Mouse (Mus musculus) liver, embryonic 15.5 days (tissue): ENCODE measurements around the gene Snd1. TPM values are rescaled to one million over a fixed set of nuclear protein-coding genes. Genes with fewer than 3 reads are reported as not detected.

Experiments
- ATAC-seq: fragments of 200-750 bp; cut with Nextera tagmentation; 2 replicates; pipeline ENCODE4 v1.8.0; 2017; ENCODE audit warnings: moderate number of reproducible peaks, mild to moderate bottlenecking, moderate library complexity; ENCODE audit not compliant: insufficient read depth
- H3K27ac ChIP-seq: fragments of 300-500 bp; sonication (generic); replicated peaks from 2 replicates; pipeline ENCODE4 v1.5.1; 2015; ENCODE audit warnings: mild to moderate bottlenecking, inconsistent platforms
- H3K27me3 ChIP-seq: fragments of 300-500 bp; sonication (generic); 2 replicates; pipeline ENCODE4 v1.6.1; 2015; ENCODE audit warnings: mild to moderate bottlenecking, inconsistent platforms
- H3K36me3 ChIP-seq: fragments of 300-500 bp; sonication (generic); replicated peaks from 2 replicates; pipeline ENCODE4 v1.6.1; 2015; ENCODE audit warnings: moderate library complexity, mild to moderate bottlenecking, inconsistent platforms
- H3K4me1 ChIP-seq: fragments of 300-500 bp; sonication (generic); replicated peaks from 2 replicates; pipeline ENCODE4 v1.6.1; 2015; ENCODE audit warnings: inconsistent platforms
- H3K4me2 ChIP-seq: fragments of 300-500 bp; sonication (generic); 2 replicates; pipeline ENCODE4 v1.6.1; 2015; ENCODE audit warnings: moderate library complexity, mild to moderate bottlenecking, inconsistent platforms
- H3K4me3 ChIP-seq: fragments of 300-500 bp; sonication (generic); replicated peaks from 2 replicates; pipeline ENCODE4 v1.5.1; 2015; ENCODE audit warnings: mild to moderate bottlenecking, inconsistent platforms
- H3K9ac ChIP-seq: fragments of 300-500 bp; sonication (generic); 2 replicates; pipeline ENCODE4 v1.6.1; 2015; ENCODE audit warnings: moderate library complexity, mild to moderate bottlenecking, inconsistent platforms
- H3K9me3 ChIP-seq: fragments of 300-500 bp; sonication (generic); replicated peaks from 2 replicates; pipeline ENCODE4 v1.6.1; 2016; ENCODE audit warnings: inconsistent platforms
- WGBS: fragments of 180-500 bp; shearing (Covaris S2); methylation state at CpG from one replicate; pipeline ENCODE4 v1.1.7; 2015; ENCODE audit warnings: mixed read lengths; ENCODE audit not compliant: insufficient replicate concordance; 5-methylcytosine and 5-hydroxymethylcytosine counted together
- polyA plus RNA-seq: library from polyadenylated mRNA; unstranded; fragments of >200 nt; fragmentation: Nextera tagmentation; extraction: Ambion mirVana; gene quantifications from 2 replicates; pipeline ENCODE4 v1.2.1, GENCODE M21; 2015

Gene Snd1
- polyA plus RNA-seq, 1 experiment from 2014 or later: 51.1 TPM

DNA sequence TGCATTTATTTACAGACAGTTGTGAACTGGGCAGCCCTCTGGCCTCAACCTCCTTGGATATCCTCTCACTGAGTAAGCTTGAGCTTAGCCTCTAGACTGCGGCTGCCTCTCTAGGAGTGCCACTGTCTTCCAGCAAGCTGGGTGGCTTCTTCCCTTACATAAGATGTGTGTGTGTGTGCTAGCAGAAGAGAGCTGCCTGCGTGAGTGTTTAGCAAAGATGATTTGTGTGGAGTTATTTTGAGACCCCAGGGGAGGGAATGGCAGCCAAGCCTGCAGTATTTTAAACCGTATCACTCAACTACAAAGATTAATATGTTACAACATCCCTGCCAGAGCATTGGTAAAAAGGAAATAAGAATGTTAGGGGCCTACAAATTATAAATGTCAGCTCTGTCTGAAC is 306.8 kb downstream of the Snd1 start:
- no peak overlapping the region for H3K4me2 ChIP-seq
- H3K36me3 ChIP-seq: no peaks in the 10 kb centered on the region

DNA sequence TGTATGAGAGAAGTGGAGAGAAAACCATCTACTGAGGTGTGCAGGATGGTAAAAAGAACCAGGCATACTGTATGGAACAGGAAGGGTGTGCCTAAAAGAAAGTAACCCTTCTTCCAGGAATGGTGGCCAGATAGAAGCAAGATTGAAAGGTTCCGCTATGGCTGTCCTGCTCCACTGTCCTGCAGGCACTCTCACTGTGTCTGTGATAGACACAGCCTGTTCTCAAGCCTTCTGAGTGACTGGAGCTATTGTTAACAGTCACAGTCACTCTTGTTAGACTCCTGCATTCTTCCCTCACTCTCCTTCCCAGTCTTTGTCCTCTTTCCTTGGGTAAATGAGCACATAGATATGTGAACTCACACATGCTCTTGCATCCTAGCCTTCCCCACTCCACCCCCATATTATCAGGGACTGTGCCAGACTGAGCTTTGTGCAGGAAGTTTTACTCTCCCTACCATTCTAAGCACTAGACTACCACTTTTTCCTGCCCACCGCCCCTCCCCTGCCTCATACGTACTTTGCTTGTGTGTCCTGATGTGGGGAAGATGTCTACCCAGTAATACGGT is 308.2 kb downstream of the Snd1 start:
- Histone ChIP-seq H3K4me3 (no peak overlapping the region), H3K36me3 (no peaks in the 10 kb centered on the region), H3K27me3 (no peaks in the 10 kb centered on the region), H3K27ac (no peak overlapping the region), H3K9ac (no peak overlapping the region), H3K4me1 (peaks cover 4% of the 10 kb centered on the region; the same call in 1 of the 2 replicates), H3K9me3 (no peaks in the 10 kb centered on the region), H3K4me2 (no peak overlapping the region)
- ATAC-seq: no peak
- 63% methylated on average over 4 of the region's 4 CpGs for WGBS

More for the DNA sequence above, 306.8 kb downstream of the Snd1 start:
- no peak overlapping the region for H3K4me3 ChIP-seq
- no peak overlapping the region for H3K27ac ChIP-seq
- H3K4me1 ChIP-seq: peaks cover 4% of the 10 kb centered on the region; the same call in 1 of the 2 replicates
- no peaks in the 10 kb centered on the region for H3K27me3 ChIP-seq
- 66% methylated on average over 3 of the region's 3 CpGs for WGBS
- no peak for ATAC-seq
- no peak overlapping the region for H3K9ac ChIP-seq
- no peaks in the 10 kb centered on the region for H3K9me3 ChIP-seq

DNA sequence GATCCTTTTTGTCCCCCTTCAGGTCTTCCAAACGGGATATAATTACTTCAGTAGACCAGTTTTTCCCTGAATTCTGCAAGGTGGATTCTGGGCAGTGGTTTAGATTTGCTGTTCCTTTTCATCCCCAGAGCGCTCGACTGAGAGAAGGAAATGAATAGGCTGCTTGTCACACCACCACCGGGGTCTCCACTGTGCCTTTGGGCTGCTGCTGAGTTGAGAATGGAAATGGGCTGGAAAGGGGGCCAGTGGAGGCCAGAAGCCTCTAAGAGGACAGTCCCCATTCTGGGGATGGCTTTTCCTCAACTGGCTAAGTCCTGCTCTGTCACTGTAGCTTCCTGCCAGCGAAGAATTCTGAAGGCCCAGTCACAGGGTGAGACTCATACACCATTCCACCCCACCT is 309.0 kb downstream of the Snd1 start:
- H3K27ac ChIP-seq: no peak overlapping the region
- no peak overlapping the region for H3K9ac ChIP-seq
- no peaks in the 10 kb centered on the region for H3K27me3 ChIP-seq
- H3K4me2 ChIP-seq: no peak overlapping the region
- peaks cover 4% of the 10 kb centered on the region; the same call in 1 of the 2 replicates for H3K4me1 ChIP-seq
- 65% methylated on average over 5 of the region's 5 CpGs for WGBS
- H3K4me3 ChIP-seq: no peak overlapping the region
- no peaks in the 10 kb centered on the region for H3K9me3 ChIP-seq
- ATAC-seq: no peak
- no peaks in the 10 kb centered on the region for H3K36me3 ChIP-seq

DNA sequence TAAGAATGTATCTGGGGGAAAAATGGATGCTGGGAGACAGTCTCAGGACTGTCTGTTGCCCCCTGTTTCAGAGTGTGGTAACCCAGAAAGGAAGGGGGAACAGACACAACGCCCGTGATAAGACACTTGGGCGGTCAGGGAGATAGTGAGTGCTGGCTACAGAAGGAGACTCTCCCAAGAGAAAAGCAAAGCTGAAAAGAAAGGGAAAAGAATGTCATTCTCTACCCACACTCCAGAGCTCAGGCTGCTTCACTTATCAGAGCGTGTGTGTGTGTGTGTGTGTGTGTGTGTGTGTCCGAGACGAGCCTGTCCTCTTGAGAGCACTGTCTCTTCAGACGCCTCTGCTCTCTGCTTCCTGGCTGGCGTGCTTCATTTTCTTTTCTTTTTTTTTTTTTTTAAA is 310.8 kb downstream of the Snd1 start:
- 25% methylated on average over 8 of the region's 8 CpGs for WGBS
- Histone ChIP-seq H3K27ac (no peak overlapping the region), H3K27me3 (no peaks in the 10 kb centered on the region), H3K4me3 (no peak overlapping the region), H3K36me3 (no peaks in the 10 kb centered on the region), H3K4me1 (peaks cover 4% of the 10 kb centered on the region; the same call in 1 of the 2 replicates), H3K4me2 (no peak overlapping the region), H3K9ac (no peak overlapping the region), H3K9me3 (no peaks in the 10 kb centered on the region)
- peak; percentile 12; the same call in 1 of the 2 replicates for ATAC-seq

DNA sequence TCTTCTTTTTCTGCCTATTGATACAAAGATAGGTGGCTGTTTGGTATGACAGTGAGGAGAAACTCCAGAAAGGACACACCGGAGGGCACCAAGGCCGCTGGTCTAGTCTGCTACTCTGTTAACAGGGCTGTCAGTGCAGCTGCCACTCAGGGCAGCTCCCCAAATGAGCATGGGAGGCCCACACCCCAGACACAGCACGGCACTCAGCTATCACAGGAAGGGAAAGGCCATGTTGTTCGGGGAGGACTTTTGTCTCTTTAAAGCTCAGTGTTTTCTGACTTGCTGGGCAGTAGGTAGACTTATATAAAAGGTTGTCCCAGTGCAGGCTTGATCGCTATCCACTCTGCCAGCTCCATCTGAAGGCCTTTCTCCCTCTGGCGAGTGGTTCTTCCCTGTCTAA is 312.2 kb downstream of the Snd1 start:
- Histone ChIP-seq H3K27me3 (no peaks in the 10 kb centered on the region), H3K4me1 (peaks cover 4% of the 10 kb centered on the region; the same call in 1 of the 2 replicates), H3K36me3 (no peaks in the 10 kb centered on the region), H3K27ac (no peak overlapping the region), H3K4me2 (no peak overlapping the region), H3K4me3 (no peak overlapping the region), H3K9ac (no peak overlapping the region), H3K9me3 (no peaks in the 10 kb centered on the region)
- 49% methylated on average over 6 of the region's 6 CpGs for WGBS
- no peak for ATAC-seq

DNA sequence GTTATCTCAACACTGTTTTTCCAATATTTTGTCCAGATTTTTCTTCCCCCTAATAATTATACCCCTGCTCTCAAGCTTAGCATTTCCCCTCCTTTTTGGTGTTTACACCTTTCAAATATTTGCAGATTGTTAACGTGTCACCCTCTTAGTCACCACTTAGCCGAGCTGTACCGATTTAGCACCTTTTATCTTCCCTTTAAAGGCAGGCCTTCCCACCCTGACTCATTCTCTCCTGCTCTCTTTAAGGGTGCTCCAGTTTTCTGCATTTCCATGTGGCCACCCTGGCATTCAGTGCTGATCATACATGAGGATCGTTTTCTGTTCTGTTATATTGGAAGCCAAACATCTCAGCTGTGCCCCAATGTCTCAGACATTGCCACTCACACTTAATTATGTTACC is 314.7 kb downstream of the Snd1 start:
- 40% methylated on average over 4 of the region's 4 CpGs for WGBS
- H3K9ac ChIP-seq: no peak overlapping the region
- no peaks in the 10 kb centered on the region; the same call in 1 of the 2 replicates for H3K36me3 ChIP-seq
- H3K4me1 ChIP-seq: peaks cover 4% of the 10 kb centered on the region; the same call in 1 of the 2 replicates
- no peaks in the 10 kb centered on the region for H3K9me3 ChIP-seq
- no peak overlapping the region for H3K4me2 ChIP-seq
- ATAC-seq: no peak
- no peak overlapping the region for H3K27ac ChIP-seq
- H3K27me3 ChIP-seq: no peaks in the 10 kb centered on the region
- no peak overlapping the region for H3K4me3 ChIP-seq

DNA sequence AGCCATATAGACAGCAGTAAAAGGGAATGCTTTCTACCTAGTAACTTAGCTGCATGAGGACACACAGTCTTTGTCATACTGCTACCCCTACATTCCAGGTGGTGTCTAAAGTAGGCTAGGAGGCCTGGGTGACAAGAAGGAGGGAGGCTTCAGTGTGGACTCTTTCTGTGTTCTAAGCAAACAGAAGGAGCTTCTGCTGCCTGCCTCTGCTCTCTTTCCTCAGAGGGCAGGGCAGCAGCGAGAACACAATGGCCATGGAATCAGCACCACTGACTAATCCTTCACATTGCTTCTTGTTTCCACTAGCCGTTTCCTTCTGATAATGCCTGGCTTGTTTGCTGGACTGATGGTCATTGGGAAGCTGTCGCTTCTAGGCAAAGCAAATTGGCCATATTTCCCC is 316.2 kb downstream of the Snd1 start:
- ATAC-seq: no peak

DNA sequence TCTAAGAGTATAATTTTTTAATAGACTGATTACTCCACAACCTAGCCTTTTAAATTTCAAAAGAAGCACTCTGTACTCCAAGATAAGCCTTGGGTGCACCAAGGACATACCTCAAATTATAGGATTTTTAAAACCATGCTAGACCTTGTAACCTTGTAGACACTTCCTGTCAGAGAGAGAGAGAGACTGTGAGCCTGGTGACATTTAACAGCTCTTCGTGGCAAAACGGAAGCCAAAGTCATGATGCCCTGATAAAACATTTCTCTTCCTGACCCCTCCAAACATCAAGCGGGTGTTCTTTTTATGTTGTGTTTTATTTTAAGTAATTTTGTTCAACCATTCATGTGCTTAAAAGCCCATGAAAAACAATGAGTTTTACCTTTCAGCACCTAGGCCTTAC is 316.9 kb downstream of the Snd1 start:
- H3K9ac ChIP-seq: no peak overlapping the region
- peaks cover 11% of the 10 kb centered on the region for H3K36me3 ChIP-seq
- H3K4me3 ChIP-seq: no peak overlapping the region
- no peaks in the 10 kb centered on the region for H3K4me1 ChIP-seq
- WGBS: 28% methylated on average over 3 of the region's 3 CpGs
- H3K4me2 ChIP-seq: no peak overlapping the region
- H3K27me3 ChIP-seq: no peaks in the 10 kb centered on the region
- no peak overlapping the region for H3K27ac ChIP-seq
- no peaks in the 10 kb centered on the region for H3K9me3 ChIP-seq
- ATAC-seq: no peak

More for the DNA sequence above, 316.2 kb downstream of the Snd1 start:
- H3K36me3 ChIP-seq: peaks cover 7% of the 10 kb centered on the region
- H3K9me3 ChIP-seq: no peaks in the 10 kb centered on the region
- no peaks in the 10 kb centered on the region for H3K4me1 ChIP-seq
- H3K9ac ChIP-seq: no peak overlapping the region
- no peak overlapping the region for H3K4me3 ChIP-seq
- no peak overlapping the region for H3K27ac ChIP-seq
- WGBS: 42% methylated on average over 3 of the region's 3 CpGs
- H3K27me3 ChIP-seq: no peaks in the 10 kb centered on the region
- H3K4me2 ChIP-seq: no peak overlapping the region

DNA sequence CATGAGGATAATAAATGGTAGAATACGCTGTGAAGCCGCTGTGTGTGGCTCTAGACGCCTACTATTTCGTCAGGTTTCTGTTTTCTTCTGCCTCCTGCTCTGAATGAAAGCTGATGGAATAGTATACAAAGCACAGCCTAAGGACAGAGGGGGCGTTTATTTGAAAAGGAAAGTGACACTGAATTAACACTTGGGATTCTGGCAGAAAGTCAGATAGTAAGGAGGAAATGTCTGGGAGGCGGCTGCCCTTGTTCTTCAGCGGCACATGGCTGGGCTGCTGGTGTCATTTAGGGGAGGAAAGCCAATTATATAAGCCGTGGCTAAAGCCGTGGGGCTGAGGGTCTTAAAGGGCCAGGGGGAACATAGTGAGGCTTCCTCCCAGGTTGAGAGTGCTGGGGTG is 320.4 kb downstream of the Snd1 start:
- no peak overlapping the region for H3K4me2 ChIP-seq
- H3K4me3 ChIP-seq: no peak overlapping the region
- ATAC-seq: no peak
- no peaks in the 10 kb centered on the region for H3K9me3 ChIP-seq
- H3K27me3 ChIP-seq: no peaks in the 10 kb centered on the region
- no peak overlapping the region for H3K27ac ChIP-seq
- H3K9ac ChIP-seq: no peak overlapping the region
- peaks cover 11% of the 10 kb centered on the region for H3K36me3 ChIP-seq
- WGBS: 68% methylated on average over 9 of the region's 9 CpGs
- H3K4me1 ChIP-seq: no peaks in the 10 kb centered on the region

DNA sequence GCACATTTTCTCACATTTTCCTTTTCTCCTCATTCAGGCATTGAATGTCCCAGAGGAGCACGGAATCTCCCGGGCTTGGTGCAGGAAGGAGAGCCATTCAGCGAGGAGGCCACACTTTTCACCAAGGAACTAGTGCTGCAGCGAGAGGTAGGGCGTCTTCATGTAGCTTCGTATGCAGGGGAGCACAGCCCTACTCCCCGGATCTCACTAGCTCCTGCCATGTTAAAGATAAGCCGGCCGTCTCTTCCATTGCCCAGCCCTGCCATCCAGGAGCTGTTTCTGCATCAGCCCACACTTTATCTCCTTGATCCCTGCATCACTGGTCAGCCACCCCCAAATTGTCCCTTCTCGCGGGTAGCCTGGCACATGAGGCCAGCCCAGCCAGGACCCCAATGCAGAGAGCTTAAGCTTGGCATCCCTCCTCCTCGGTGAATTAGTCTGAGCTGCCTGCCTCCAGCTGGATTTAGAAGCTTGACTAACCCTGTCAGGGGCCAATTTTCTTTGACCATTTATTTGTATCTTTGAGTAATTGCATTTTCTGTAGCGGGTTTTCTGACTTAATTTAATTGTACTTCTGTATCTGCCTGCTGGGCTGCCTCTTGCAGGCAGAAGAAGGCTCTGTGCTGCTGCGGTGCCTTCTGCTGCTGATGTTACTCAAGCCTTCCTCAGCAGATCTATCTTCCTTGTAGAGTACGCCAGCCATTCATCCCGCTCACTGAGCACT is 321.0 kb downstream of the Snd1 start:
- no peak overlapping the region for H3K27ac ChIP-seq
- no peak for ATAC-seq

DNA sequence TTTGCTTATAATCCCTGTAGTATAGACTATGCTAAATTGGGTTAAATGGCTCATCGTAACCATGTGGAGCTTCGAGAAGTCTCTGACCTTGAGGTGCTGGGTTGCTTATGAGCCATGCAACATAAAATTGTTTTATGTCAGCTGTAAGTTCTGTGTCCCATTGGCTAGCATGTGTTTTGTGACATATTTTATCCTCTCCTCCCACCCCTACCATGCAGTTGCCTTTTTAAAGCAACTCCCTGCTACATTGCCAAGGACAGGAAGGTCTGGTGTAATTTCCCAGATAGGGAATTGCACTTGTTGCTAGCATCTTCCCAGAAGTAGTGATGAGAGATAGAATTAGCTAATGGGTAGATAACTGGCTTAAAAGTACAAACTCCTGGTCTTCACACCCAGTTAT is 324.9 kb downstream of the Snd1 start:
- Histone ChIP-seq H3K4me3 (no peak overlapping the region), H3K36me3 (peaks cover 11% of the 10 kb centered on the region), H3K9me3 (no peaks in the 10 kb centered on the region), H3K27me3 (no peaks in the 10 kb centered on the region), H3K4me2 (no peak overlapping the region), H3K27ac (no peak overlapping the region), H3K4me1 (no peaks in the 10 kb centered on the region), H3K9ac (no peak overlapping the region)
- WGBS: 86% methylated on average over 2 of the region's 2 CpGs
- ATAC-seq: no peak

More for the DNA sequence above, 321.0 kb downstream of the Snd1 start:
- H3K4me1 ChIP-seq: no peaks in the 10 kb centered on the region
- H3K9me3 ChIP-seq: no peaks in the 10 kb centered on the region
- no peak overlapping the region for H3K9ac ChIP-seq
- H3K36me3 ChIP-seq: peaks cover 11% of the 10 kb centered on the region
- H3K4me2 ChIP-seq: no peak overlapping the region
- H3K4me3 ChIP-seq: no peak overlapping the region
- WGBS: 81% methylated on average over 16 of the region's 16 CpGs
- H3K27me3 ChIP-seq: no peaks in the 10 kb centered on the region
